Mouse (Mus musculus): ENCODE data around the gene Zmynd10.

Zmynd10 gene

DNA sequence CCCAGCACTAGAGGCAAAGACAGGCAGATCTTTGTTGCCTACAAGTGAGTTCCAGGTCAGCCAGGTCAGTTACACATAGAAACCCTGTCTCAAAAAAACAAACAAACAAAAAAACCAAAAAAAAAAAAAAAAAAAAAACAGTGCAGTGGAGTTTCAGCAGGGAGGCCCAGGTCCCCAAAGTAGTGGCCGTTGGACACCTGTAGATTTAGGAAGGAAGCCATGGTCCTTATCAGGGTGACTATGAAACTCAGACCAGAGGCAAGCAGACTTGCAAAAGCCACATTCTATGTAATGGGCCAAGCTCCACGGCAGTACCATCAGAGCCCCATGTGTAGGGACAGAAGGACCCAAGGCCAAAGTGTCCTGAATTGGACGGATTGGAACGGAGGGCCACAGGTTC is 34.5 kb downstream of the Zmynd10 start:
- DNase-seq, result no peak

DNA sequence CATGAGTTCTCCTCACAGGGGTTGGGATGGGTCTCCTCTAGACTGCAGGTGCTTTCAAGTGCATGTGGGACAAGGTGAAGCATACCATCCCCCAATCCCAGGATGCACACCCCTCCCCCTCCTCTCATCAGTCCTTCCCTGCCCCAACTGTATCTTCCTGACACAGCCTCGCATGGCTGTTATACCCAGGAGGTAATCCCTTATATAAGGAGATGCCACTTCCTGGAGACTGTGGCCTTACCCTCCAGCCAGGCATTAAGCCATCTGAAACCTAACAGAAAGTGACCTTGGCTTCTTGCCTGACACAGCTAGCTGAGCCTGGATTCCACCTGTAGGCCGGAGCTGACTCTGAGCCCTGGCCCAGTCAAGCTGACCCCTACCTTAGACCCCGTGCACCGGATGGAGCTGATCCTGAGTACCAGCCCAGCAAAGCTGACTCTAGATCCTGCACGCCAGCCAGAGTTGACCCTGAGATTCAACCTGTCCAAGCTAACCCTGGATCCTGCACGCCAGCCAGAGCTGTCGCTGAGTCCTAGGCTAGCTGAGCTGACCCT is 35.5 kb downstream of the Zmynd10 start:
- no peak for DNase-seq

DNA sequence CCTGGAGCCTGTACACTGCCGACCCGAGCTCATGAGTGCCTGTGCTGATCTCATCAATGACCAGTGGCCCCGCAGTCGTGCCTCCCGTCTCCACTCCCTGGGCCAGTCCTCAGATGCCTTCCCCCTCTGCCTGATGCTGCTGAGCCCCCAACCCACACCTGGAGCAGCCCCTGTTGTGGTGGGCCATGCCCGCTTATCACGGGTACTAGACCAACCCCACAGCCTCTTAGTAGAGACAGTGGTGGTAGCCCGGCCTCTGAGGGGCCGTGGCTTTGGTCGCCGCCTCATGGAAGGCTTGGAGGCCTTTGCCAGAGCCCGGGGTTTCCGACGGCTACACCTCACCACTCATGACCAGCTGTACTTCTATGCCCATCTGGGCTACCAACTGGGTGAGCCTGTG is 36.1 kb downstream of the Zmynd10 start:
- DNase-seq, result no peak

DNA sequence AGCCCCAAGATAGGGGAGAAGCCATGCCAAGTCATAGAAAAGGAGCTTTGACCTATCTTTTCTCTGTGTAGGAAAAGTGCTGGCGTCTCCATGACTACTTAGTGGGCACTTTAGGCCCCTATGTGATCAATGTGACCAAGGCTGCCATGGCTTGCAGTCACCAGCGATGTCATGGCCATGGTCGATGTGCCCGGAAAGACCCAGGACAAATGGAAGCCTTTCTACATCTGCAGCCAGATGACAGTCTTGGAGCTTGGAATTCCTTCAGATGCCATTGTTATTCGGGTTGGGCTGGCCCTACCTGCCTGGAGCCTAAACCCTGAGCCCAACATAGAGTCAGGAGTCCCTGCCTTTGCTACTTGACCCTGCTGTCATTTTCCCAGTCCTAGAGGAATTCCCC is 39.4 kb downstream of the Zmynd10 start:
- DNase-seq, result no peak

DNA sequence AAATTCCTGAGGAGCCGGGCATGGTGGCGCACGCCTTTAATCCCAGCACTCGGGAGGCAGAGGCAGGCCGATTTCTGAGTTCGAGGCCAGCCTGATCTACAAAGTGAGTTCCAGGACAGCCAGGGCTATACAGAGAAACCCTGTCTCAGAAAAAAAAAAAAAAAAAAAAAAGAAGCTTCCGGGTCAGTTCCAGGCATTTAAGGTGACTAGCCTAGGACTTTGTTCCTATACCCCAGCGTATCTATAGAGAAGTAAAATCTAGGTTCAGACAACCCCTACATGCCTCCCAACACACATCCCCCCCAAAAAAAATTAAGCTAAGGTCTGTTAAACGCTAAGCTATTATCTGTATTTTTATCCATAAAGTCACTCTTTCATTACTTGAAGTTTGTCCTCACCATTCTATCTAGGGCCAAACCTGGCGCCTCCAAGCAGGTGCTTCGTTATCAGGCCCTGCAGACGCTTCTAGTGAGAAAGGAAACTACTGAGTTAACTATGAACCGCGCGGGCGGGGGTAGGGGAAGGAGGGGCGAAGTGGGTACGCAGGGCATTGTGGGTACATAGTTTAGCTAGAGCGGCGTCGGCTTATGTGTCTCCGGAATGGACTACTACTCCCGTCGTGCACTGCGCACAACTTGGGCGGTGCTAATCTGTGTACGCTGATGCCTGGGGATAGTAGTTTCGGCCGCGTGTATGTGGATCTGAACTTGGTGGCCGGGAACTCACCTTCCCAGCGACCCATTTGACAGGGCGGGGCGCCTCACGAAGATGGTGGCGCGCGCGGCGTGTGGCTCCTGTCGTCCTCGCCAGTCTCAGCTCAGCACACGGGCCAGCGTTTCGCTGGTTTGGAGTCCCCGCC is 40.1 kb downstream of the Zmynd10 start, which contains the start of gene Ifrd2:
Ifrd2 (plus strand) TSS at position 669 of the 859 bp plus-strand sequence.
- DNase-seq, result peak; percentile 94

DNA sequence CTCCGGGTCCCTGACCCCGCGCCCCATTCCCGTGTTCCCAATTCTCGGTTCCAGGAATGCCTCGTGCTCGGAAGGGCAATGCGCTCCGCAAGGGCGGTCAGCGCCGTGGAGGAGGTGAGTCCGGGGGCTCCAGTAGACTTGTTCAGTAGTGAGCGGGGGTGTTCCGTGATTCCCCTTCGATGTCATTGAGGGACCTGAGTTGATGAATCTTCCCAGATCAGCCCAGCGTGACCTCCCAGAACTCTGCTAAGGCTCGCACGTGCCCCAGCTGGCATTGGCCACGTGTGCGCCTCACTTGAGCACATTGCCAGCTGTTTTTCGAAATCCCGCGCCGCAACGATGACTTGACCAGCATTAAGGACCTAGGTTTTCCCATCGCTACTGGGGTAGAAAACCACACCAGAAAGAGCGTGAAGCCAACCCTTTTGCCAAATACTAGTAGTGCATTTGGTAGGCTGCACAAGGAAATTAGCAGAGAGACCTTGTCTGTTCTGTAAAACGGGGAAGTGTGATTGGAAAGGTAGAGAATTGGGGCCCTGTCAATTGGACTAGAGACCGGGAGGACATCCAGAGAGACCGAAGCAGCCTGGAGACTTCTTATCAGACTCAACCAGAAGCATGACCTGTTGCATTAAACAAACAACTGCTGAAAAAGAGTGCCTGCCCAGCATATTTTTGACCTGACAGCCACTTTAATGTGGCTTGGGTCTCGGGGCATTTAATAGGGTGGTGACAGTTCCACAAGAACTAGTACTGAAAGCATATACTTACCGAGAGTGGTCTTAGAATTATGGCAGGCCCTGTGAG is 40.9 kb downstream of the Zmynd10 start:
- peak; percentile 62 for DNase-seq

DNA sequence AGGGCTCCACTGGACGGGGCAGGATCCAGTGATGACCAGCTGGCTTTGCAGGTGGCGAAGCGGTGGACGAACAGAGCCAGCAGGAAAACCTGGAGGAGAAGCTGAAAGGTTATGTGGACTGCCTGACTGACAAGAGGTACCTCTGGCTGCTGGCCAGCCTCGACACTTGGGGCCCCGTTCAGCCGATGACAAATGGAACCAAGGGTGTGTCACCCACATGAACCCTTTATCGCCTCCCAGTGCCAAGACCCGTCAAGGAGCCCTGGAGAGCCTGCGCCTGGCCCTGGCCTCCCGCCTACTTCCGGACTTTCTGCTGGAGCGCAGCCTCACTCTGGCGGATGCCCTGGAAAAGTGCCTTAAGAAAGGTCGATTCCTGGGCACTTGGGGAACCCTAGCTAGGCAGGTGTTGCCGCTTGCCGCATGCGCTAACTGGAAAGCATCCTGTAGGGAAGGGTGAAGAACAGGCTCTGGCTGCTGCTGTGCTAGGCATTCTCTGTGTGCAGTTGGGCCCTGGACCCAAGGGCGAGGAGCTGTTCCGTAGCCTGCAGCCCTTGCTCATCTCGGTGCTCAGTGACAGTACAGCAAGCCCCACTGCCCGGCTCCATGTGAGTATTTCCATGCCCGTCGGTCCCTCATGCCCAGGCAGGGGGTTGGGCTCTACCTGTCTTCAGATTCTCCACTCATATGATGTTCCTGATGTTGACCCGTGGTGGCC is 43.1 kb downstream of the Zmynd10 start:
- DNase-seq, result no peak

DNA sequence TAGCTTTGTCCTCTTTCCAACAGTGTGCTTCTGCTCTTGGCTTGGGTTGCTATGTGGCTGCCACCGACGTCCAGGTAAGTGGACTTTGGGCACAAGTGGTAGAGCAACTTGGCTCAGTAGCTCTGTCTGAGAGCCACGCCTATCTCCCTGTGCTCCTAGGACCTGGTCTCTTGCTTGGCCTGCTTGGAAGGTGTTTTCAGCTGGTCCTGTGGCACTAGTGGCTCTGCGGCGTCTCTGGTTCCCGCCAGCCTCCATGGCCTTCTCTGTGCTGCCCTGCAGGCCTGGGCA is 43.6 kb downstream of the Zmynd10 start:
- no peak for DNase-seq

DNA sequence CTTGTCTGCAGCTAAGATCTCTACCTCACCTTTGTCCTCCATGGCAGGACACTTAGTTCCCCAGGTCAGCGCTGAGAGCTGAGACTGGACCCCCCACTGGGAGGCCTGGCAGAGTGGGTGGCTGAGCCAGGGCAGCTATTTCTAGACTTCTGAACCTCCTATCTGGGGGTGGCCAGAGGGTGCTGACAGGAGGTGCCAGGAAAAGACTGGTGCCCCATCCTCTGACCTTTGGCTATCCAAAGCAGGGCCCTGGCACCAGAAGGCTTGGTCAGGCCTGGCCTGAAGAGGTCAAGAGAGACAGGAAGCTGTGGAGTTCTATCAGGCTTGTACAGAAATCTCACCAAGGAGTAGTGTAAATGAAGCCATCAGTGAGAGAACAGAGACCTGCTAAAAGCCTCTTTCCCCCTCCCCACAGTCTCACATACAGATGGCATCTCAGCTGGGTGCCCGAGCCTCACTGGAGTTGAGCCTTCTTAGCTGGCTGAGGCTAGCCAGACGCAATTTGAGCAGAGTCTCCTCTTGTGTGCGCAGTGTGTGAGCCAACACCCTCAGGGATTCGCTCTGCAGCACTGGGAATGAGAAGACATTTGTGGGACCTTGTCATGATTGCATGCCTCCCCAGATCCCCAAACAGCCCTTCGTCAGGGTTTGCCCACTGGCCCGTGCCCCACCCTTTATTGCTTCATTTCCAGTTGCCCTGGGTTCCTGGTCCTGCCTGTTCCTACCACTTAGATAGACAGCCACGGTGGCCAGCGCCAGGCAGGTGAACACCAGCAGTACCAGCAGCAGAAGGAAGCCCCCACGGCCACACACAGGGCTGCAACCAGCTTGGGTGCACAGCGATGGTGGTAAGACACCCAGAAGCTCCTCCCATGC is 46.2 kb downstream of the Zmynd10 start:
- no peak for DNase-seq

DNA sequence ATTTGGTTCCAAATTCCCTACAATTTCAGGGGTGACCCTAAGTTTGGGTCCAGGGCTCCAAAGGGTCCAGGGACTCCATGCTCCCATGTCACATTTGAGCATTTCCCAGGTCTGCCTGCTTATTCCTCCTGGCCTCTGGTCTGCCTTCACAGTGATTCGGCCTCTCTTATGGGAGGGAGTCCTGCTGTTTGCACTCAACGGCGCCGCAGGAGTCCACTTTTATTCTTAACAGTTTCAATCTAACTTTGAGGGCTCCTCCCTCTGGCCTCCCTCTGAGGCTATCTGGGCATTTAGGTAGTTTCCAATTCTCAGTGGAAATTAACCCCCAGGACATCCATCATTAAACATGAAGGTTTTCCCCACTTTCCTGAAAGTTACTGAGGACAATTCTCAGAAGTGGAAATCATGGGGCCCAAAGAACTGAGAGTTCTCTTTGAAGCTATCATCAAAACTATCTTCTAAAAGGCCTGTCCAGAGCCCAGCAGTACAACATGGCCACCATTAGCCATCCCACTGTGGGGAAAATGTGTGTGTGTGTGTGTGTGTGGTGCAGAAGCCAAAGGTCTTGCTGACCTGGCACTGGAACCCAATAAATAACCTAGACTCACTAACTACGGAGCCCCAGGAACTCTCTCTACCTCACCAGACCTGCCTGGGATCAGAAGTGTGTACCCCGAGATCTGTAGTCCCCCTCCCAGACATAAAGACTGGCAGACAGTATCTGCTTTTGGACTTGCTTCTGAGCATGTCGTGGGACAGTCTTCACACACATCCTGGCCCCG is 47.4 kb downstream of the Zmynd10 start:
- no peak for DNase-seq

DNA sequence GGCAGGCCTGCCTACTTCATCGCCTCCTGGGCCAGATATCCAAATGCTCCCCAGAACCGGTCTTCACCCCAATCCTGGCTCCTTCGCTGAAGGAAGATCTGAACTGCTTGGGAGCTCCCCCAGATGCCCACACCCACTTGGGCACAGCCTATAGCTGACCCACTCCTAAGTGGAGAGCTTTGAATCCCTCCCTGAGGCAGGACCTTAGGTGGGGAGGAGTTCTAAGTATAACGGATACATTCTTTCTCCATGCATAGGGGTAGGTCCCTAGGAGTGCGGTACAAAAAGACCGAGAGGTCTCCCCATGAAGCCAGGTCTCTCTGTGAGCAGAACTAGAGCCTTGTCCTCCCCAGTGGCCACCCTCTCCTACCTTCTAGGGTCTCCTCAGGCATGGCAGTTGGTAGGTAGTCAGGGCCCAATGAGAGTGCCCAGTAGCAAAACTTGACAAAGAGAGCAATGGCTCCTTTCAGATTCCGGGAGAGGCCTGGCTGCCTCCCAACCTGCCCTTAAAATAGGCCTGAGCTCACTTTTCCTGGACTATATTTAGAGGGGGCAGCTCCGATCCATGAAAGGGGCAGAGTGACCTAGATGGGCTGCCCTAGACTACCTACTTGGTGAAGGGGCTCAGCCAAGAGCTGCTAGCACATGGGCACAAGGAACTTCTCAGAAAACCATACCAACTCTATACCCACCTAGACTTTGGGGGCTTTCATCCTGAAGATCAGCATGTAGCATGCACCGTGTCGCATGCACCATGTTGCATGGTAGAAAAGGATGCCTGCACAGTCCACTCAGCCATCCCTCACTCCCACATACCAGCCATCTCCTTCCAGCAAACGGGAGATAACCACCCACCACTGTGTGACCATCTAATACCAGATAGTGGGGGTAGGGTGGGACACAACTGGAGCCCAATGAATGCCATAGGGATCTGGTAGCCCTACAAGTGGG is 49.8 kb downstream of the Zmynd10 start:
- no peak for DNase-seq

DNA sequence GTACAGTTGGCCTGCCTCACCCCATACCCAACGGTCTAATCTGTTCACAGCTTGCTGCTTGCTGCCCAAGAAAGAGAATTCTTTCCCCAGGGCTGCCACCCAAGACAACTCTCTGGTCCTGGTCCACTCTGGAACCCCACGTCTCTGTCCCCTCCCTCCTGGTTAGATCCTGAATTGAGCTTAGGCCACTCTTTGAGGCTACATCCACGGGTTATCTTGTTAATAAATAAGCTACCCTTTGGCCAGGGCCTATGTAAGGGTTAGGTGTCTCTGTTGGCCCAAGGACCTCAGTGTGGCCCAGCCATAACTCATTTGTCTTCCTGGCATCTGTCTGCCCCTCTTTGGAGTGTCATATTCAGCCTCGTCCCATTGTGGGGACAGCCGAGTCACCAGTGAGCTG is 51.3 kb downstream of the Zmynd10 start:
- DNase-seq, result no peak

DNA sequence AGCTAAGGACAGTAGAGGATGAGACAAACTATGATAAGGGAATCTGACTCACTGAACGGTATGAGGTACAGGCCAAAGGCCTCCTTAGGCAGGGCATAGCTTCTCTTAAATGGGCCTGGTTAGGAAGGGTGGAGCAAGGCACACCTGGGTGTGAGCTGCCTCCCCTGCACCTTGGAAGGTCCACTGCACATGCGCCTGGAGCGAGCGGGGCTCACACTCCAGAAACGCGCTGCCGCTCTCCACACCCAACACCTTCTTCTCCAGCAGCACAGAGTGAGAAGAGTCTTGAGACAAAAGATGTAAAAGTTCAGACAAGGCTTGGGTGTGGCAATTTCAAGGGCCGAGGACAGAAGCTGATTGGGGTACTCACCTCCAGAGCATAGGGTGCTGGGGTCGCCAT is 52.3 kb downstream of the Zmynd10 start:
- DNase-seq, result no peak

DNA sequence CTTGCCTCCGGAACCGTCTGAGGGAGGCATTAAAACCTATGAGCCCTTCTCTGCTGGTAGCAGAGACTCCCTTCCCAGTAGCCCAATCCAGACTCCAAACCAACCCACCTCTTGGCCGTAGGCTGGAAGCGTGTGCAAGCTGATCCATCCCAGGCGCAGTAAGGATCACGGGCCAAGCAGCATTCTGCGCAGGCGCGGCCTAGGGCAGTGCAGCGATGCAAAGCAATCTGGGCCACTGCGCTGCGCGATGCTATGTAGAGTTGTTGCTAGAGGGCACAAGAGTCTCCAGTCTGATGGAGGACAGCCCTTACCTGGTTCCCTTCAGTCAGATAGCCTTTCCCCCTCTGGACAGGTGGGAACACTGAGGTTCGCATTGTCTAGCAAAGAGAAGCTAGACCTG is 52.7 kb downstream of the Zmynd10 start:
- DNase-seq, result no peak

DNA sequence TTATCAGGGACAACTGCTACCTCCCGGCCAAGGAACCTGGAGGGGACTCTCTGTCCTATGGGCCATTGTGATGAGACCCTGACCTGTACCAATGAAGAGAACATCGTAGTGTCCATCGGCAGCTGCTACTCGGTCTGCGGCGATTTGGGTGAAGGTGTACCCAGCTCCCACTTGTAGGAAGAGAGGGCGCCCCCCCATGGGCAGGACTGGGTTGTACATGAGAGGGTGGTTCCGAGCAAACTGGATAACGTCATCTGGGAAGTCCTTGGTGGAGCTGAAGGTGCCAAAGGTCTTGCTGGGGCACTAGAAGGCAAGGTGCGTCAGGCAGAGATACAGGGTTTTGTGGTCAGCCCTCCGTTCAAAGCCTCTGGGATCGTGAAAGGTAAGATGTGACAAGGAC is 53.6 kb downstream of the Zmynd10 start:
- no peak for DNase-seq

All from right cerebral cortex, postnatal 14 days (tissue).